Mouse (Mus musculus) heart, postnatal 0 days (tissue): ENCODE data around the gene Sec31b.
A peak's percentile ranks its signal among the peaks of the same experiment; 100 is the strongest.

Experiments
- CTCF ChIP-seq: IDR thresholded peaks from 2 replicates; pipeline ENCODE4 v1.5.1; 2016; ENCODE audit warnings: antibody characterized with exemption, control low read depth, low read depth
- EP300 ChIP-seq: IDR thresholded peaks from 2 replicates; pipeline ENCODE4 v1.6.1; 2016; ENCODE audit warnings: antibody characterized with exemption, low read depth

- peak; percentile 32 for TF ChIP-seq CTCF
- TF ChIP-seq EP300, result peak; percentile 48; the same call in 1 of the 2 replicates
Observed at GRCm38 (mm10) chr19:44519152-44519551, 26.5 kb downstream of the Sec31b start.
